7 mouse cellular contexts compared by ENCODE assay signal in the genomic region with DNA sequence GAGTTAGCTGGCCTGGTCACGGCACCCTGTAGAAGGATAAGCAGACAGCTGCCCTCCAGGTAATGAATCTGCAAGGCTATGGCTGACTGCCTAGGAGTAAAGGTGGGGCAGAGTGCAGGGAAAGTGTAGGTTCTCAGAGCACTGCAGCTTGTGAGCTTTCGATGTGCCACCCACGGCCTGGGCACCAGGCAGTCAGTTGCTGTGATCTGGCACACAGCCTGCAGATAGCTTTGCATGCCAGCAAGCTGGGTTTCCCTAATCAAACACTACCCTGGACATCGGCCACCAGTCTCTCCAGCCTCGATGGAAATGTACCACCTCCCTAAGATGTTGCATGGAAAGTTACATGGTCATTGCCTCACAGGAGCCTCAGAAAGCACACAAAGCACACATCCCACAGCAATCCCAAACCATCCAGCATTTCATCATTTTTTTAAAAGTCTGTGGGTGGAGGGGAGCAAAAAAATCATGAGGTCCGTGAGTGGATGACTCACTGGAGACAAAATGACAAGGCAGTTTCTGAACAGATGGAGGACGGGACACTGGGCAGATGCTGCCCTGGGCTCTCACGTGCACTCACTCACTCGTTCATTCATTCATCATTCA.
DNase-seq lines count a peak whose midpoint lies in the region; ATAC-seq and TF ChIP-seq lines count a peak whose summit lies in the region.

No protein-coding gene starts in this region.

- H3K4me1 ChIP-seq in liver, postnatal 0 days (ENCODE audit: insufficient read depth), result 0 out of 2 replicates have a peak, but pooled peaks cover 3% of the 10 kb centered on the region
- H3K4me1 ChIP-seq in liver, embryonic 11.5 days (replicated peaks; ENCODE audit: control insufficient read depth, insufficient read depth, low read length), result no peaks in the 10 kb centered on the region
- H3K4me1 ChIP-seq in lung, postnatal 0 days (ENCODE audit: insufficient read depth, low read depth, low read length), result no peaks in the 10 kb centered on the region

- no peak for DNase-seq in liver, postnatal 0 days
- no peak for DNase-seq in liver, embryonic 11.5 days (ENCODE audit: low spot score)
- peak; percentile 59 for DNase-seq in adrenal gland, postnatal 14 days
- peak; percentile 36 for DNase-seq in fat pad, adult 2 months (ENCODE audit: extremely low read depth, low read depth, low spot score)
- peak; percentile 82 for DNase-seq in lung, postnatal 0 days (ENCODE audit: low spot score)
- no peak for DNase-seq in embryo, embryonic 10 days (ENCODE audit: low spot score)
- DNase-seq in gastrocnemius, adult 18-20 months (ENCODE audit: low spot score), result no peak

- no peak overlapping the region for H3K4me3 ChIP-seq in liver, postnatal 0 days (ENCODE audit: low read depth, low read length)
- no peak overlapping the region for H3K4me3 ChIP-seq in liver, embryonic 11.5 days (ENCODE audit: low read depth, low read length)
- H3K4me3 ChIP-seq in lung, postnatal 0 days (ENCODE audit: low read depth, low read length), result no peak overlapping the region

- H3K4me2 ChIP-seq in liver, postnatal 0 days (ENCODE audit: low read depth, low read length), result no peak overlapping the region
- no peak overlapping the region for H3K4me2 ChIP-seq in liver, embryonic 11.5 days
- no peak overlapping the region for H3K4me2 ChIP-seq in lung, postnatal 0 days (replicated peaks; ENCODE audit: low read depth, low read length)

- H3K36me3 ChIP-seq in liver, postnatal 0 days (replicated peaks; ENCODE audit: insufficient read depth, low read length), result no peaks in the 10 kb centered on the region
- H3K36me3 ChIP-seq in liver, embryonic 11.5 days (ENCODE audit: control insufficient read depth, insufficient read depth, low read length), result no peaks in the 10 kb centered on the region
- no peaks in the 10 kb centered on the region for H3K36me3 ChIP-seq in lung, postnatal 0 days (ENCODE audit: insufficient read depth, low read length)

- no peak overlapping the region for H3K27ac ChIP-seq in liver, postnatal 0 days (ENCODE audit: low read depth)
- H3K27ac ChIP-seq in liver, embryonic 11.5 days (ENCODE audit: low read depth, low read length), result no peak overlapping the region
- H3K27ac ChIP-seq in lung, postnatal 0 days (ENCODE audit: low read length), result 0 out of 2 replicates have a peak overlapping the region, but pooled peaks have one; percentile 6

- no peak for TF ChIP-seq EP300 in liver, postnatal 0 days (IDR thresholded peaks at IDR 0.05; ENCODE audit: low read depth)
- peak; percentile 81 for TF ChIP-seq EP300 in lung, postnatal 0 days (IDR thresholded peaks at IDR 0.05)

- H3K9ac ChIP-seq in liver, postnatal 0 days (replicated peaks), result no peak overlapping the region
- H3K9ac ChIP-seq in liver, embryonic 11.5 days (ENCODE audit: low read depth, low read length), result no peak overlapping the region
- no peak overlapping the region for H3K9ac ChIP-seq in lung, postnatal 0 days (replicated peaks; ENCODE audit: low read depth)

- WGBS in liver, postnatal 0 days (ENCODE audit: insufficient replicate concordance), result 67% methylated on average over 9 of the region's 9 CpGs
- WGBS in liver, embryonic 11.5 days, result 73% methylated on average over 9 of the region's 9 CpGs
- WGBS in lung, postnatal 0 days, result 39% methylated on average over 9 of the region's 9 CpGs

- no peak for TF ChIP-seq CTCF in liver, postnatal 0 days (IDR thresholded peaks at IDR 0.05; ENCODE audit: low read depth)
- TF ChIP-seq CTCF in lung, postnatal 0 days (IDR thresholded peaks at IDR 0.05), result no peak

- H3K9me3 ChIP-seq in liver, postnatal 0 days (ENCODE audit: low read length), result no peaks in the 10 kb centered on the region
- H3K9me3 ChIP-seq in liver, embryonic 11.5 days (ENCODE audit: control insufficient read depth, low read length), result peaks cover 2% of the 10 kb centered on the region; the same call in 1 of the 2 replicates
- H3K9me3 ChIP-seq in lung, postnatal 0 days (ENCODE audit: low read length), result no peaks in the 10 kb centered on the region

- no peaks in the 10 kb centered on the region for H3K27me3 ChIP-seq in liver, postnatal 0 days (ENCODE audit: insufficient read depth, low read length)
- no peaks in the 10 kb centered on the region for H3K27me3 ChIP-seq in liver, embryonic 11.5 days (replicated peaks; ENCODE audit: control insufficient read depth, insufficient read depth, low read length)
- no peaks in the 10 kb centered on the region for H3K27me3 ChIP-seq in lung, postnatal 0 days (replicated peaks; ENCODE audit: insufficient read depth, low read length)

- peak; percentile 48; the same call in 1 of the 2 replicates for ATAC-seq in liver, postnatal 0 days
- ATAC-seq in liver, embryonic 11.5 days (replicated peaks; ENCODE audit: low FRiP score), result no peak
- peak; percentile 84 for ATAC-seq in lung, postnatal 0 days

Comparison
In these comparisons a context has a peak if more than half of its experiments do, and no peak if none do; other contexts are left out.
1. DNase-seq: peak in adrenal gland, postnatal 14 days (single experiment), fat pad, adult 2 months (single experiment) and lung, postnatal 0 days (single experiment); none in liver, postnatal 0 days (single experiment), liver, embryonic 11.5 days (single experiment), embryo, embryonic 10 days (single experiment) and gastrocnemius, adult 18-20 months (single experiment).